Comparison of ENCODE assay signal across 8 mouse cellular contexts in genomic region chr3:30995899-30996687, GRCm38 (mm10). TPM values are rescaled to one million over a fixed set of nuclear protein-coding genes. Genes with fewer than 3 reads are reported as not detected.
A peak's percentile ranks its signal among the peaks of the same experiment; 100 is the strongest.
DNase-seq lines count a peak whose midpoint lies in the region; ATAC-seq and TF ChIP-seq lines count a peak whose summit lies in the region.

No protein-coding gene starts in this region.

- H3K27ac ChIP-seq in ES-E14 (ENCODE audit: insufficient read depth, low read depth, low read length, poor library complexity, severe bottlenecking) (peak overlapping the region; percentile 1), macrophage (no peak overlapping the region)
- peak overlapping the region; percentile 84 for H3K27ac ChIP-seq in hindbrain, embryonic 15.5 days (replicated peaks)

- H3K27me3 ChIP-seq in hindbrain, embryonic 15.5 days, result no peaks in the 10 kb centered on the region

- peak; percentile 80 for ATAC-seq in hindbrain, embryonic 15.5 days (ENCODE audit: low FRiP score, low read depth)

- H3K4me1 ChIP-seq in ES-E14 (ENCODE audit: control insufficient read depth in 2 of 2, insufficient read depth in 2 of 2, low read length in 2 of 2, poor library complexity in 1 of 2), result peaks cover 3 to 13% of the 10 kb centered on the region in 2 experiments
- H3K4me1 ChIP-seq in hindbrain, embryonic 15.5 days (replicated peaks), result peaks cover 27% of the 10 kb centered on the region

- peak overlapping the region; percentile 93 to 95 for H3K4me3 ChIP-seq in ES-E14 (ENCODE audit: insufficient read depth in 1 of 2, low read depth in 1 of 2, low read length in 2 of 2, poor library complexity in 1 of 2, severe bottlenecking in 1 of 2)
- peak overlapping the region; percentile 72 for H3K4me3 ChIP-seq in hindbrain, embryonic 15.5 days
- H3K4me3 ChIP-seq in macrophage (ENCODE audit: inconsistent target), result peak overlapping the region; percentile 74

- no peaks in the 10 kb centered on the region for H3K9me3 ChIP-seq in ES-E14 (ENCODE audit: control insufficient read depth, insufficient read depth, low read depth, low read length)
- H3K9me3 ChIP-seq in hindbrain, embryonic 15.5 days, result no peaks in the 10 kb centered on the region

- H3K4me2 ChIP-seq in hindbrain, embryonic 15.5 days, result peak overlapping the region; percentile 57

- in situ Hi-C loops in ES-E14 (cut with MboI; ENCODE audit: low sequenced_read_pairs in 2 of 2, unreplicated experiment in 2 of 2), result no loop called here

- DNase-seq in kidney, adult 9 months, result peak; percentile 17
- no peak for DNase-seq in kidney, adult 8-10 months
- DNase-seq in ES-E14 (ENCODE audit: low read depth, low spot score), result no peak
- peak; percentile 16 for DNase-seq in c-Kit-positive CD71-positive TER-119-positive erythroid progenitor cells, embryonic 14.5 days (ENCODE audit: low spot score)
- DNase-seq in ovary, postnatal 10 days (ENCODE audit: low spot score), result no peak
- no peak for DNase-seq in layer of hippocampus, adult 11-12 months (ENCODE audit: low spot score)

- peak overlapping the region; percentile 92 for H3K9ac ChIP-seq in ES-E14 (ENCODE audit: insufficient read depth, low read depth, low read length, poor library complexity, severe bottlenecking)
- H3K9ac ChIP-seq in hindbrain, embryonic 15.5 days, result peak overlapping the region; percentile 71

- peaks cover 48% of the 10 kb centered on the region for H3K79me2 ChIP-seq in macrophage (ENCODE audit: inconsistent target)

- H3K36me3 ChIP-seq in ES-E14 (ENCODE audit: control insufficient read depth, insufficient read depth, low read length, poor library complexity, severe bottlenecking) (no peaks in the 10 kb centered on the region), macrophage (ENCODE audit: inconsistent target) (no peaks in the 10 kb centered on the region)
- no peaks in the 10 kb centered on the region for H3K36me3 ChIP-seq in hindbrain, embryonic 15.5 days

- WGBS in hindbrain, embryonic 15.5 days, result 1% methylated on average over 49 of the region's 49 CpGs
- WGBS in macrophage (ENCODE audit: missing documents), result 2% methylated on average over 46 of the region's 49 CpGs

TF ChIP-seq in ES-E14, 5 proteins besides CTCF, POLR2A, EP300 and RAD21:
- TF ChIP-seq HCFC1 (IDR thresholded peaks at IDR 0.05; ENCODE audit: borderline replicate concordance, insufficient read depth, low read length) (no peak), ZNF384 (IDR thresholded peaks at IDR 0.05; ENCODE audit: low read depth, low read length) (no peak)

RNA-seq across cellular contexts. Expression of gene Prkci, which starts 0.5 kb away (rescaled TPM):
- total RNA-seq in ES-E14 (2012; rRNA removed), result 95.2 and 107 TPM in 2 replicates
- polyA plus RNA-seq in hindbrain, embryonic 15.5 days (2015; fragmentation: Nextera tagmentation; extraction: Ambion mirVana), result 26.2 and 28.6 TPM in 2 replicates
- total RNA-seq in macrophage (2018; cell fraction: chromatin; rRNA removed), result 10 to 100 TPM in 22 of 26 experiments, 1 to 10 TPM in 4; 6.3 to 44.2 (median 23.3) TPM
- total RNA-seq in macrophage (2018; cell fraction: cytosol; rRNA removed), result 10 to 100 TPM in 14 of 26 experiments, 1 to 10 TPM in 12; 5.7 to 16.6 (median 10.6) TPM
- total RNA-seq in macrophage (2018; cell fraction: nucleus; rRNA removed), result 10 to 100 TPM in 18 of 26 experiments, 1 to 10 TPM in 8; 5.3 to 34.0 (median 13.7) TPM
- polyA plus RNA-seq in macrophage (2018), result 11.7 to 13.3 TPM (median 12.1 TPM) in 3 replicates

RNA-seq across cellular contexts. Expression of gene Phc3, which starts 26.9 kb away (rescaled TPM):
- 7.1 and 7.9 TPM in 2 replicates for total RNA-seq in ES-E14 (2012; rRNA removed)
- 7.7 and 8.1 TPM in 2 replicates for polyA plus RNA-seq in hindbrain, embryonic 15.5 days (2015; fragmentation: Nextera tagmentation; extraction: Ambion mirVana)
- total RNA-seq in macrophage (2018; cell fraction: chromatin; rRNA removed), result 100 to 1,000 TPM in 20 of 26 experiments, 10 to 100 TPM in 6; 72.3 to 198 (median 135) TPM
- total RNA-seq in macrophage (2018; cell fraction: cytosol; rRNA removed), result 10 to 100 TPM; 14.4 to 33.1 (median 22.9) TPM
- 100 to 1,000 TPM in 6 of 26 experiments, 10 to 100 TPM in 20; 42.7 to 146 (median 74.6) TPM for total RNA-seq in macrophage (2018; cell fraction: nucleus; rRNA removed)
- polyA plus RNA-seq in macrophage (2018), result 12.6 to 15.8 TPM (median 13.7 TPM) in 3 replicates

Comparison
In these comparisons a context has a peak if more than half of its experiments do, and no peak if none do; other contexts are left out.
1. DNase-seq: peak in kidney, adult 9 months (single experiment) and c-Kit-positive CD71-positive TER-119-positive erythroid progenitor cells, embryonic 14.5 days (single experiment); none in kidney, adult 8-10 months (0 of 2), ES-E14 (single experiment), ovary, postnatal 10 days (single experiment) and layer of hippocampus, adult 11-12 months (single experiment).
2. Peak in every context shown above with its lines, with median percentiles within 50 percentile points of each other: H3K4me3 ChIP-seq.